Mouse (Mus musculus) CD4-positive naive resting alpha-beta T cell, adult 76 days (primary cell): ENCODE results near the gene Adat1. TPM values are rescaled to one million over a fixed set of nuclear protein-coding genes. Genes with fewer than 3 reads are reported as not detected.

Experiments
- total RNA-seq: library from RNA; stranded (reverse); gene quantifications from one replicate; pipeline ENCODE4 v1.2.4, GENCODE M21; 2023

The Adat1 gene
- total RNA-seq = 3.3 TPM

GRCm38 (mm10) chr8:111992013-111992702, at the start of gene Adat1:
Adat1 (minus strand) TSS chr8:111992302.

GRCm38 (mm10) chr8:112014936-112015335, 22.8 kb upstream of the Adat1 start, which contains the start of gene Gm6793:
Gm6793 (minus strand) TSS chr8:112015036.

GRCm38 (mm10) chr8:112010997-112011815, 19.1 kb upstream of the Adat1 start, which contains the start of the genes Kars and Terf2ip:
Kars (minus strand) TSS chr8:112011323.
Terf2ip (plus strand) TSS chr8:112011398.

GRCm38 (mm10) chr8:111940171-111941100, 51.7 kb downstream of the Adat1 start, which contains the start of gene Gabarapl2:
Gabarapl2 (plus strand) TSS chr8:111940703.

GRCm38 (mm10) chr8:111933348-111934076, 58.6 kb downstream of the Adat1 start, which contains the start of gene Tmem231:
Tmem231 (minus strand) TSS chr8:111933881.

Other genes starting within 250 kb of the Adat1 start
- gene Bcar1, start 248.5 kb downstream of the Adat1 start, total RNA-seq = 0.44 TPM
- 37.8 TPM for gene Cfdp1, start 138.0 kb downstream of the Adat1 start, total RNA-seq
- 2.0 TPM for gene Tmem170, start 115.6 kb downstream of the Adat1 start, total RNA-seq
- not detected for gene Chst5, start 81.9 kb downstream of the Adat1 start, total RNA-seq
- gene Tmem231, start 58.4 kb downstream of the Adat1 start, total RNA-seq = 1.1 TPM
- 109 TPM for gene Gabarapl2, start 51.6 kb downstream of the Adat1 start, total RNA-seq
- 64.5 TPM for gene Kars, start 19.0 kb upstream of the Adat1 start, total RNA-seq
- 13.5 TPM for gene Terf2ip, start 19.1 kb upstream of the Adat1 start, total RNA-seq
- not detected for gene Gm6793, start 22.7 kb upstream of the Adat1 start, total RNA-seq